Mouse (Mus musculus) layer of hippocampus, adult 9-10 months (tissue): ENCODE data around the gene Prkce.

Source experiments
- DNase-seq: peaks from one replicate; pipeline ENCODE4 v3.0.0; 2022; ENCODE audit warnings: low spot score

Gene Prkce

DNA sequence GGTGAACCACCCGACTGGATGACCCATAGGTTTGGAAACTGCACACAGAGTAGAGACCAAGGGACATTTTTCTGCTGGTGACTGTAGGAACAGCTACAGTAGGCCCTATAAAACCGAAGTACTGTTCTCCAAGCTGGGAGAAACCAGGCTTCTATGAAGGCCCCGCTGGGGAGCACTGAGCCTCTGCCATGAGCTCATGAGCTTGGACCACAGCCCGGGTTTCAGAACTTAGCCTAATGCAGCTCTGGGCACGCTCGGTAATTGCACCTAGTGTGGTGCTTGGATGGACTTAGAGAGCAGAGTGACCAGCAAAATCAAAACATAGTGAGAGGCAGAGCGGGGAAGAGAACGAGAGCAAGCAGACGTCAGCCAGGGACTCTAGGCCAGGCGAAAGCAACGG is 134.7 kb downstream of the Prkce start:
- no peak for DNase-seq

DNA sequence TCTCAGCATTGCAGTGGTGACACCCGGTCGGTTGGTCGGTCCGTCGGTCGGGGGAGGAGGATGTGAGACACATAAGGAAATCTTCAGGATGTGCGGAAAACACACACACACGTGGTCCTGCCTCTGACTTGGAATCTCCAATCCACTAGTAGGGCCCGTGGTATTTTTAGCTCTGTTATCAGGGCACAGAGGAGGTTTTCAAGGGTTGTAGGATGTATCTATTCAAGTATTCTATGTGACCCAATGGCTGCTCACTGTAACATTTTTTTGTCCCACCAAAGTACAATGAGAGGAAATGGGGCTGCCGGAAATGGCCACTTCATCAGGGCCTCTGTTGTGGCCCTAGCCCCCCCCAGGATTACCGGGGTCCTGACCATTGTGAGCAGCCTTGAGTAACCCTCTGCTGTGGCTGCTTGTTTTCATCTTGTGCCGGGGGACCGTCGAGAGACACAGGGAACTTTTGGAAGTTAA is 135.3 kb downstream of the Prkce start:
- DNase-seq, result no peak

DNA sequence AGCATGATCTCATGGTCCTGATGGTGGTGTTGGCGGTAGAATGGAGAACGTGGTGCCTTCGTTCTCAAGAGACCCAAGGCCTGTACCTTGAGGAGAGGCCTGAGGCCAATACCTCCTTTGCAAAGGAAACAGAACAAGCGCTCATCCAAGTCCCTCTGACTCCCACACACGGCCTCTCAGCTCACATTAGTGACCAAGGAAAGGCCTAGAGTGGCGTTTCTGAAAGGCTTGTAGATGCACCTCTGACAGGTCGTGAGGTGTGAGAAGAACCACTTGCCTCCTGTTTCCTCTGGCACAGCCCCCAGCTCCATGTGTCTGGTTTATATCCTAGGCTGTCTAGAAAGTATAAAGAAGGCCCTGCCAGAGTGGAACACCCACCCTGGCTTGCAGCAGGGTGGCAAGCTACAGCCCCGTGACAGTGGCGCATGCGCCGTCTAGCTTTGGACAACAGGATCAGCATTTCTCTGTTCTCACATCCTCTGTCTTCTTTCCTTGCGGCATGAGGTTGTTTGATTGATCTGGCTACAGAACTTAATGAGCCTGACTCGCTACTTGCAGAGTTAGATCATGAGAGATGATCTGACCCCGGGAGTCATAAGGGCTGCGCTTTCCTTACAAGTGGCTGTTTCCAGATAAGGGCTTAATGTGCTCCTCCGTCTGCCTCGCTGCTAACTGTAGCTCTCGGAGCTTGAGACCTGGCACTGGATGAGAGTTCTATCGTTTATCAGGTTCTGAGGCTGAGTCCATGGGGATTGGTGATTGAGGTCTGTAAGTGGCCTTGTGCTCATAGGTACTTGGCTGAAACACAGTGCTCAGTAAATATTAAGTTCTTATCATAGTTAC is 136.0 kb downstream of the Prkce start:
- no peak for DNase-seq

DNA sequence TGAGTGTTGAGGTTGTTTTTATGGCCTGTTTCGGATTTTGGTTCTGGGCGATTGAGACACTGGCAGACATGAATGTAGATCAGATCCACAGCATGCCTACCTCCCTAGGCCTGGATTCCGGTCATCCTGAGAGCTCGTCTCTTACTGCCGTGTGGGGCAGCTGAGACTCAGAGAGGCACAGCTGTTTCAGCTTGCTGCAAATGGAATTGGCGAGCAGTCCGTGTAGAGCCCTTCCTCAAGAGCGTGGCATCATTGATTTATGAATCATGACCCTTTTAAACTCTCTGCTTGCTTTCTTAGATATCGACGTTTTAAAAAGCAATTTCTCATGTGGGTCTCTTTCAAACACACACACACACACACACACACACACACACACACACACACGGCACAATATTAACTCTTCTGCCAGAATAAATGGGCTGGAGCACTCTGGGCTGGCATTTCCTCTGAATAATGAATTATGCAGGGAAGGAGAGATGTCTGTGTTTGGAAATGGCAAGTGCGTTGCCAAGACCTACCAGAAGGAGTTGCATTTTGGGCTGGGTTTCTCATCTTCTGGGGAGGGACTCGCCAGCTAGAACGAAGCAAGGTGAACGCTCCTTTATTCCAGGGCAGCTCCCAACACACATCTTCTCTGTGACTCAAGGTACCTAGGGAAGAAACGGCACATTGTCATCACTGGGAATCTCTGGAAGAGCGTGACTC is 137.5 kb downstream of the Prkce start:
- DNase-seq, result no peak

DNA sequence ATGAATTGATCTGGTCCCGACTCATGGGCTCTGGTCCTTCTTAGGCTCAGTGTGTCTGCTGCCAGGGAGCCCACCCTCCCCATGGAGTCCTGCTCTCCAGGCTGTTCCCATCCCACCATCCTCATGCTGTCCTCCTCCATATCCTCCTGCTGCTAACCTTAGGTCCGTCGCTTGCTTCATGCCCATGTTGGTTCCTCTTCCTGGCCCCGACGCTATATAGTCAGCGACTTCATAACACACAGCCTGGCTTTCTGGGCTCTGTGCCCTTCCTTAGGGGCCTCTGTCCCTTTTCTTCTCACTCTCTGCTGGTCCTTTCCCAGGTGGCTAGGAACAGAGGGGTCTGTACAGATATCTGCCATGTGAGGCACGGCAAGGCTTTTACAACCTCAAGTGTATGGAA is 138.6 kb downstream of the Prkce start:
- DNase-seq, result no peak

DNA sequence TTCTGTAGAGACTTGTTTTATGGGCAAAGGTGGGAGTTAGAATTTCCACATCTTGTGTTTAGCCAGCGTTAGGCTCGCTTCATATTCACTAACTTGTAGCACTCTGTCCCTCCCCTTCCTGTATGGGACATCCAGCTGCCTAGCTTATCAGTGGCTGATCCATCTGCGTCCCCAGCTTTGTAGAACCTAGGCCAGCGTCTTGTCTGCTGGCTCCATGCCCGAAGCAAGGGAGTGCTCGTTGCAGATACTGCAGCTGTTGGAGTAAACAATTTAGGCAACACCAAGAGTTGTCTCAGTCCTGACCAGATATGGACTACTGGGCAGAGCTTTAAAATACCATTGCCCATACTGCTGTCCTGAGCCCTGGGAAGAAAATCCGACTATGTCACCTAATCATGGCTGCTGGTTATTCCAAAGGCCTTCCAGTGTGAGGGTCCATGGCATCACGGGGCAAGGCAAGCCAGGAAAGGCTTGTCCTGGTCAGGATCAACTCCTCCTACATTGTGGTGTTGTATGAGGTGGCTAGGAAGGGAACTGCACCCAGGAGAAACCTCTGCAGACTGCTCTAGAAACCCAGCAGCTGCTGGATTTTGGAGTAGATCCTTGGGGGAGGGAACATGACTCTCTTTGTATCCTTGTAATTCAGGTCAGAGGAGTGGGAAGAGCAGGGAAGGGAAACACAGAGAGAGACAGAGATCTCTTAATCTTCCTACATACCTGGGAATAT is 146.0 kb downstream of the Prkce start:
- DNase-seq, result no peak

DNA sequence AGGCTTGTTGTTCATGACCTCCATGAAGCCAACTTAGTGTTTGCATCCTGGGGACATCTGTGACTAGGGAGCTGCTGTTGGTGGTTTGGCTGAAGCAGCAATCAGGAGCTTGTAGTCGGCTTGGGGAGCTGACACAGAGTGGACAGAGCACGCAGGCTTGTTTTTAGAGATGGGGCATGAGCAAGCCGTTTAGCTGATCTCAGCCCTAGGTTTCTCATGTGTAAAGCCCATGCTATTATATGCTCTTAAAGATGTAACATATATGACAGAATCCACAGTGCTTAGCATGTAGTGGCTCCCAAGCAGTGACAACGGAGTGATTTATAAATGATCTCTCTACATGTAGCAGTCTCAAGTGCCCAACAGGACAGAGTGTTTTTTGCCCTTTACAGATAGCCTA is 148.3 kb downstream of the Prkce start:
- DNase-seq, result no peak

DNA sequence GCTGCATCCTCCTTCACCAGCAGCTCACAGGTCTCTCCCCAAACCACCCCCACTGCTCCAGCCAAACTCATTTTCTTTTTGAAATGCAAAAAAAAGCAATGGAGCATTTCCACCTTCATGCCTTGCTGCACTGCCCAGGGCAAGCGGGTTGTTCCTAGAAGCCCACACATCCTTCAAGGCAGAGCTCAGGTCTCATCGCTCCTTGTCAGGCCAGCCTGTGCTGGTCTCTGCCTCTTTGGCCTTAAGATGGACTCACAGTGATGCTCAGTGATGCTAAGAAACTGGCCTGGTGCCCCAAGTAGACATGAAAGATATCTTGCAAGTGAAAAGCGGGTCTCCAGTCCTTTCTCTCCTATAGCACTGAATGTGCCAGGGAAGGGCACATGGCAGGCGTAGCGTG is 149.2 kb downstream of the Prkce start:
- DNase-seq, result no peak

DNA sequence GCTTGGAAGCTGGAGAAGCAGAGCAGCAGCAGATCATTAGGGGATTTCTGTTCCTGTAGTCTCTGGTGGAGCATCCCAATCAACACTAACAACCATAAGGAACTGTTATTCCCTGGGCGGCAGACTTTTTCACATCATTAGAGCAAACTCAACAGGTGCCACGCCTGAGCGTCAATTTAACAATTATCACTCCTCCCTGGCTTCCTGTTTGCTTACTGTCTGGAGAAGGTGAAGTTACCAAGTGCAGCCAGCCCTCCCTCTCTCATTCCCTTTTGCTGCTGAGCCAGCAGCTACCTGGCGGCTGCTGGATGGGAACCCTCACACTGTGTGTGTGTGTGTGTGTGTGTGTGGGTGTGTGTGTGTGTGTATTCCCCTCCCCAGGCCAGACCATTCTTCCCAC is 149.6 kb downstream of the Prkce start:
- no peak for DNase-seq

DNA sequence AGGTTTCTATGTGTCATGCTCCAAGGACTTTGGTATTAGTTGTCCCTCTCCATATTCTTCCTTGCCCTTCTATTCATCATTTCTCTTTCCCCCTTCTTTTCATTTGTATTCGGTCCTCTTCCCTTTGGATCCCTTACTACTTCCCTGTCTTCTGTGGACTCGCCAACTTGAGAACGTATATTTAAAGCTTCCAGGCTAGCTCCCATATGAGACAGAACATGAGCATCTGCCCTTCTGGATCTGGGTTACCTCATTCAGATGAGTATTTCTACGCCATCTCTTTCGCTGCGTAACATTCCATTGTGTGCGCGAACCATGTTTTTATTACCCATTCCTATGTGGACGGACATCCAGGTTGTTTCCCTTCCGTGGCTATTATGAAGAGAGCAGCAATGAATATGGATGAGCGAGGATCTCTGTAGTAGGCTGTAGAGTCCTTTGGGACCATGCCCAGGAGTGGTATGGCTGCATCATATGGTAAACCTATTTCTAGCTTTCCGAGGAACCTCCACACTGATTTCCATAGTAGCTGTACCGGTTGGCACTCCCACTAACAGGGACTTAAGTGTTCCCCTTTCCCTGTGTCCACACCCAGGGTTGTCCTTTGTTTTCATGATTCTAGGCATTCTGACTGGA is 152.5 kb downstream of the Prkce start:
- DNase-seq, result no peak

DNA sequence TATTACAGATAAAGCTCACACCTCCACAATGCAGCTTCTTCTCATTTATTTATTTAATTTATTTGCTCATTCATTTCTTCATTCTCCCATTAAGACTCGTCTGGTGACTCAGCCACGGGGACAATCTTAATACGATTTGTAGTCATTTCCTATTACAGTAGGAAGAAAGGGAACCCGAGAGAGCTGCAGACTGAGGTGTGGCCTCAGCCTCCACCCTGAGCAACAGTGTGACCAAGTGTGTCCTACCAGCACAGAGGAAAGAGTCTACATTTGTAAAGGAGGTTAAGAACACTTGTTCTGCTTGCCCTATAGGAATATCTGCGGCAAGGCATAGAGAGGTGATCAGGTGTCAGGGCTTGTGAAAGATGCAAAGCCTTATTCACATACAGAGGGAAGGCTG is 155.3 kb downstream of the Prkce start:
- DNase-seq, result no peak

DNA sequence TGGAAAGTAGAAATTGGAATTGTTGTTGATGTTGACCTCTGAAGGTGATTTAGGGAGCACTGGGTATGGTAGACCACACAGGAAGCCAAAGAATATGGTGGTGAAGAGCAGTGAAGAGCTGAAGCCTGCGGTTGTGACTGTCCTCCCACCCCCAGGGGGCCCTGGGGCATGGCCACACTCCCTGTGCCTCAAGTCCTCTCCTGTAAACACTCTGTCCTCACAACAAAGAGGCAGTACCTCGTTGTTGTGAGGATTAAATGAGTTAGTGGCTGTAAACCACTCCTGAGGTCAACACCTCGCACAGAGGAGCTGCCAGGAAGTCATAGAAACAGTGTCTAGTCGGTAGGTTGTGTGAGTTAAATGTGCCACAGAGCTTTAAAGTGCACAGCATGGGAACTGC is 155.7 kb downstream of the Prkce start:
- DNase-seq, result no peak

DNA sequence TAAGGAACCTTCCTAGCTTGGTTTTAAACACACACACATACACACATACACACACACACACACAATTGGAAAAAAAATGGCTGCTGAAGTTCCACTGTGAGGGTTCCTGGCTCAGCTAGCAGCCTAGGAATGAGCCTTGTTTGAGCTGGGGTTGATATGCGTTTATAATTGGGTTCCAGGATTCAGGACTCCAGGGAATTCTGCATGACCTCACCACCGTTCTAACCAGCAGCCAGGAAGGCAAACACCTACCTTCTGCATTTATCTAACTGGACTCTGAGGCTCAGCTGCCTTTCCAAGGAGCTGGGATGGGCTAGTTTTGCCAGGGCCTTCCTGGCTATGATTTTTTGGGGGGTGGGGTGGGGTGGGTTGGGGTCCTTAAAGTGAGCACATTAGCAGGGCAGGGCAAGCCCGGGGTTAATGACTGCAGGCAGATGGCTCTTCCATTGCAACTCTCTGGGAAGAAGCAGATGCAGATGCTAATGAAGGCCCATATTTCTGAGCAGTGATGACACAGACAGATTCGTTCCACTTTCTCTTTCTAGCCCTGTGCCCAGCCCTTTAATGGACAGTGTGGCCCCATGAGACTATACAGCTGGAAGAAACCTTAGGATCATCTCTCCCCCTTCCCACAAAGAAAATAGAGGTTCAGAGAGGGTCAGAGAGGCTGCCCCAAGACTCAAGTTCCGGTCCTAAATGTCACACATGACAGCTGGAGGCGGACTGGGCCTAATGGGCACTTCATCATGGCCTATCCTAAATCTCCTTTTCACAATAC is 156.5 kb downstream of the Prkce start:
- no peak for DNase-seq

DNA sequence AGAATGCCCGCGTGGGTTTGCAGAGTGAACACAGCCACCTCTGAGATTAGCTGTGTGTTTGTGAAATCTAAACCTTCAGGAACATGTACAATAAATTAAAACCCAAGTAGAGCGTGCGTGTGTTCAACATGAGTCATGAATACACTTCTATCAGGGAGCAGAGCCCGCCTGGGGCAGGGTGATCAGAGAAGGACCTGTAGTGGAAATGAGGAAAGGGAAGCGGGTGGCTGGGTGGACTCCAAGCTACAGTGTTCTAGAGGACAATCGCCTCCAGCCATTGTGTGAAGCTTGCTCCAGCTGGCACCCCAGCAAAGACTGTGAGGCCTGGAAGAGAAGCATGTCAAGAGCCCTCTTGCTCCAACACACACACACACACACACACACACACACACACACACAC is 157.2 kb downstream of the Prkce start:
- no peak for DNase-seq

DNA sequence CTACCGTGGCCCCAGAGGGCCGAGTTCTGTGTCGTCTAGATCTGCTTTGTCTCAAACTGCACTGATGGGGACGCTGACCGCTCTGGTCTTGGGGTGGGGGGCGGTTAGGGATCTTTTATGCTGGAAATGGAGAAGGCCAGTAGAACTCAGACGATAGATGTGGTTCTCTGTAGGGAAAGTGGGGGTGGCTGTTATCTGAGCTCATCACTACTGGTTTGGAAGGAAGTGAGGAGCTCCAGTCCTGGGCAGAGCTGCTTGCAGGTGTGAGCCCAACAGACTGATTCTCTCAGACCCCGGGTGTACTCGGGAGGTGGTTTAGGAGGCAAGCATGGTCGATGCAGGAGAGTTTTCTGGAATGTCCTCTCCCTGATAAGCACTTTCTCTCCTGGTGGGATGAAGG is 157.7 kb downstream of the Prkce start:
- DNase-seq, result no peak

DNA sequence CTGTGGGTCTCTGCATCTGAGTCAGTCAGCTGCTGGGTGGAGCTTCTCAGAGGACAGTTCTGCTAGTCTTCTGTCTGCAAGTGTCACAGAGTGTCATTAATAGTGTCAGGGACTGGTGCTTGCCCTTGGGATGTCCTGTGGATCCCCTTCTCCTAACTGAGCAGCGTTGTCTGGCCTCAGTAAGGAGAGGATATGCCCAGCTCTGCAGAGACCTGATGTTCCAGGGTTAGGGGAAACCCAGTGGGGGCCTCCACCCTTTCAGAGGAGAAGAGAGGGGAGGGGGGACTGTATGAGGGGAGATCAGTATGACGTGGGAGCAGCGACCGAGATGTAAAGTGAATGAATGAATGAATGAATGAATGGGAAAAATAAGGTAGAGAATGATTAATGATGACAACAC is 160.4 kb downstream of the Prkce start:
- DNase-seq, result no peak

DNA sequence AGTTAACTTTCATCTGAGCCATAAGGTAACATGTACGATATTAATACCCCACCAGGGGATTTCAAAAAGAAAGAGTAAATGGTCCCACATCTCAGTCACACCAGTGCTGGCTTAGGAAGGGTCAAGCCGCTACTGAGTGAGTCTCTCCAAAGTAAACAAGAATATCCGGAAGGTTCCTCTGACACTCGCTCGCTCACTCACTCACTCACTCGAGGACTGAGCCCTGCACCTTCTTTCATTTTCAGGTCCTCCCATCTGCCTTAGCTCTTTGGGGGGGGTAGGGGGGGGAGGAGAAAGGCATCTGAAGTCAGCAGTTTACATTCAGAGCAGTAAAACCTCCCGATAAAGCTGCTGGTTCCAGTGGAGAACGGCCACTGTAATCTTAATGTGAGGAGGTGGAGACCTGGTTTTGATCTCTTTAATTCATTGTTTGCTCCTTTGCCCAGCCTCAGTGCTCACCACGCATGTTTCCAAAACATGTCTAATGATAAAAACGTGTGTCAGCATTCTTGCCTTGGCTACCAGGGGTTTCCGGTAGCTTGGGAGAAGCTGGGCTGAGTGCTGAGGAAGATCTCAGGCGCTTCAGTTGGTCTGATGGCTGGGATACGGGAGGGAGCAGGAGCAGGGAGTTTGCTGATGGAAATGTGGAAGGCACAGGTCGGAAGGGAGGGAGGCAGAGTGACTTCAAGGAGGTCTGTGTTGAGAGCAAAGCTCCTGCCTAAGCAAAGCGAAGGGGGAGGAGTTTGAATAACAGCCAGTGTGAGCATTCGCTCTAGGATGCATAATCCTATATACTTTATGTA is 161.9 kb downstream of the Prkce start:
- DNase-seq, result no peak

DNA sequence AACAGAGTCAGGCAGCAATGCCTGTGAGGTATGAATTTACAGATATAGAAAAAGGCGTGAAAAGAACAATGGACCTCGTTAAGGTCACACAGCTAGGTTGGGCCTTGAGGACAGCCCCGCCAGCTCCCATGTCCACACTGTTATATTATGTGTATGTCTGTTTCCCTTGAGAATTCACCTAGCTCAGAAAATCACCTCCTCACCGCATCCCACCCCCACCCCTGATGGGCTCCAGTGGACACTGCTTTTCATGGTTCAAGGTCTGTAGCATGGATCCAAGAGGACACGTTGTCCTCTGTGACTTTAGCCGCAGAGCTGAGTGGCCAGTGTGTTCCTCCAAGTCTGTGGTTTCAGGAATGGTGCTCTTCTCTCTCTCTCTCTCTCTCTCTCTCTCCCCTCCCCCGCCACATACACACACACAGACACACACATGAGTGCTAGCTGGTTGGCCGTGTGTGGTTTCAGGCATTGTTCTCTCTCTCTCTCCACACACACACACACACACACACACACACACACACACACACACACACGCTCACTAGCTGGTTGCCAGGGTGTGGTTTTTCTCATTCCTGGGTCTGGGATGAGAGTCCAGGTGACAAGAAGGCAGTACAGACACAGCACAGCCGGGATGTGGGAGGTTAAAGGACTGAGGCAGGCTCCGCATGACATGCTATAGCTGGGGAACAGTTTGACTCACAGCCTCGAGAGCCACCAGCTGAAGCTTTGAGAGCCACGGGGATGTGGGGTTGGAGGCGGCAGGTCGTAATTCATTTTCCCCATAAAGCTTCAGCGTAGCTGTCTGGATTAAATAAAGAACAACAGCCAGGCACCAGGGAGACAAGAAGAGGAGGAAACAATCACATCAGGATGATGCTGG is 162.7 kb downstream of the Prkce start:
- DNase-seq, result no peak

DNA sequence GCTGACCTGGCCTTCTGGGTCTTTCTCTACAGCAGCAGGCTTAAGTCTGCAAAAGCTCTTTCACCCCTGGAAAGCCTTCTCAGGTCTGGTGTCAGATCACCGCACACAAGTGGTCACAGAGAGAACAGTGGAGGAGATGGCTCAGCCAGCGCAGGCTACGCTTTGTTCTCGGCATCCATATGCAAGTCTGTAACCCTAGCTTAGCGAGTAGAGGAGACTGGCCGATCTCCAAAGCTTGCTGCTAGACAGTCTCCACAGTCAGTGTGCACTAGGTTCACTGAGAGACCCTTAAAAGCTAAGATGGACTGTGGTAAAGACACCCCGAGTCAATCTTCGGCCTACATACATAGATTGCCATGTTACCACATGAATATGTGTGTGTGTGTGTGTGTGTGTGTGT is 164.2 kb downstream of the Prkce start:
- no peak for DNase-seq

DNA sequence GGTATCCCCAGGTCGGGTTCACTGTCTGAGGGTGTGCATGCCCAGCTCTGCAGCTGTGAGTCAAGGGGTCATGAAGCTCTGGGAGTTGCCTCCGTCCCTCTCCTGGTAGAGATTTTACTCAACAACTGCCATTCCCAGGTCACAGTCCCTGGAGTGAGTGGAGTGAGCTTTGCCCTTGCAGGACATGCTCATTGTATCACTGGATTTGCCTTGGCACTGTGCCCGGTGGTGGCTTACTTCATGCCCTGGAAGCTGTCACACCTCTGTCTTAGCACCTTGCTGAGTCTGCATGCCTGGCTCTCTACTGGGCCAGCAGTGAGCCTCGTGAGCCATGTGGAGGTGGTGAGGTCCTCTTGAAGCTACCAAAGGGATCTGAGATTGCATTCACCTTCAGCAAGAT is 167.4 kb downstream of the Prkce start:
- DNase-seq, result no peak
